In the genomic region with DNA sequence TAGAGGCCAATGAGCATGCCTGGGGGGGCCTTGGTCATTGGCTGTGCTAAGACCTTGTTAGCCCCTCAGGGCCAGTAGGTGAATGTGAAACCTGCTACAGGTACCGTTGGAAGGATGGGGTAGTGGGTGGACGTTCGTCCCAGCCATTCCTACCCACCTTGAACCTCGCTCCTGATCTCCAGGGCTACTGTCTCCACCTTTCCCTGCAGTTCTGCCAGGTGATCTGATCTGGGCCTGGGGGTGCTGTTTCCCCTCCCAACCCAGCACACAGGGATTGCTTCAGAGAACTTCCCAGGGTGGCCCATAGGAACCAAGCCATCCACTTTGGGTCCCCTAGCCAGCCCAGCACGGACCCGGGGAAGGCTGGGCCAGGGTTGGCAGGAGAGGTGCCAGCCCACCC, we compare ENCODE assay signal across 14 mouse cellular contexts. TPM values are rescaled to one million over a fixed set of nuclear protein-coding genes. Genes with fewer than 3 reads are reported as not detected.
A peak's percentile ranks its signal among the peaks of the same experiment; 100 is the strongest.
DNase-seq lines count a peak whose midpoint lies in the region; ATAC-seq and TF ChIP-seq lines count a peak whose summit lies in the region.
"Had no signal": no experiment of that assay in that cellular context is flagged by ENCODE, and none has a peak within 500 bp of the region (broad histone marks: within the 10 kb centered on the region; RNA-seq: fewer than 3 reads in every experiment).

No protein-coding gene starts in this region.

- no peaks in the 10 kb centered on the region for H3K27me3 ChIP-seq in heart, embryonic 11.5 days (ENCODE audit: control insufficient read depth, insufficient read depth, low read length)
- no peaks in the 10 kb centered on the region for H3K27me3 ChIP-seq in midbrain, embryonic 12.5 days
- no peaks in the 10 kb centered on the region for H3K27me3 ChIP-seq in midbrain, embryonic 13.5 days
- H3K27me3 ChIP-seq in myocyte (ENCODE audit: control insufficient read depth, insufficient read depth, insufficient read length) = no peaks in the 10 kb centered on the region
- H3K27me3 ChIP-seq: embryonic facial prominence, embryonic 12.5 days; forebrain, embryonic 15.5 days; intestine, embryonic 15.5 days had no signal

- H3K79me2 ChIP-seq in myocyte (ENCODE audit: control insufficient read depth, insufficient read depth) = no peaks in the 10 kb centered on the region

- H3K4me2 ChIP-seq in heart, embryonic 11.5 days = no peak overlapping the region
- no peak overlapping the region for H3K4me2 ChIP-seq in midbrain, embryonic 12.5 days (replicated peaks)
- H3K4me2 ChIP-seq in midbrain, embryonic 13.5 days (replicated peaks) = no peak overlapping the region
- no peak overlapping the region for H3K4me2 ChIP-seq in myocyte (ENCODE audit: low read depth)
- H3K4me2 ChIP-seq: embryonic facial prominence, embryonic 12.5 days; forebrain, embryonic 15.5 days; hindbrain, embryonic 14.5 days; intestine, embryonic 15.5 days had no signal

- no peak overlapping the region for H3K27ac ChIP-seq in heart, embryonic 11.5 days (ENCODE audit: low read depth, low read length)
- no peak overlapping the region for H3K27ac ChIP-seq in midbrain, embryonic 12.5 days (replicated peaks)
- H3K27ac ChIP-seq in midbrain, embryonic 13.5 days = no peak overlapping the region
- H3K27ac ChIP-seq: embryonic facial prominence, embryonic 12.5 days; hindbrain, embryonic 14.5 days; intestine, embryonic 15.5 days had no signal

- H3K4me1 ChIP-seq in heart, embryonic 11.5 days (ENCODE audit: control insufficient read depth, insufficient read depth, low read length) = peaks cover 10% of the 10 kb centered on the region
- H3K4me1 ChIP-seq in midbrain, embryonic 12.5 days = peaks cover 17% of the 10 kb centered on the region
- peaks cover 27% of the 10 kb centered on the region for H3K4me1 ChIP-seq in midbrain, embryonic 13.5 days (replicated peaks)

- TF ChIP-seq POLR2A in myocyte (IDR thresholded peaks at IDR 0.05; ENCODE audit: insufficient read length, low read depth) = no peak

- no peak overlapping the region for H3K9ac ChIP-seq in heart, embryonic 11.5 days (ENCODE audit: low read depth, low read length)
- H3K9ac ChIP-seq in midbrain, embryonic 12.5 days (replicated peaks) = peak overlapping the region; percentile 31; the same call in 1 of the 2 replicates
- H3K9ac ChIP-seq in midbrain, embryonic 13.5 days (replicated peaks) = no peak overlapping the region
- H3K9ac ChIP-seq: embryonic facial prominence, embryonic 12.5 days; forebrain, embryonic 15.5 days; hindbrain, embryonic 14.5 days; intestine, embryonic 15.5 days had no signal

- DNase-seq in cerebellum, adult 8-10 months = peak; percentile 36
- no peak for DNase-seq in cerebellum, adult 11 months
- DNase-seq in heart, postnatal 4 days = peak; percentile 15
- DNase-seq: adrenal gland, adult 8-10 months; gastrocnemius, postnatal 14 days had no signal

- H3ac ChIP-seq in myocyte (ENCODE audit: control insufficient read depth, insufficient read length) = no peak overlapping the region

- H3K4me3 ChIP-seq in heart, embryonic 11.5 days (ENCODE audit: low read depth, low read length) = no peak overlapping the region
- no peak overlapping the region for H3K4me3 ChIP-seq in midbrain, embryonic 12.5 days
- no peak overlapping the region for H3K4me3 ChIP-seq in midbrain, embryonic 13.5 days (replicated peaks)
- H3K4me3 ChIP-seq in myocyte = no peak overlapping the region
- H3K4me3 ChIP-seq: embryonic facial prominence, embryonic 12.5 days; forebrain, embryonic 15.5 days; intestine, embryonic 15.5 days had no signal

- ATAC-seq in heart, embryonic 11.5 days (replicated peaks; ENCODE audit: insufficient number of reproducible peaks, low FRiP score, low TSS enrichment) = no peak
- no peak for ATAC-seq in midbrain, embryonic 12.5 days (ENCODE audit: low FRiP score, low read depth)
- no peak for ATAC-seq in midbrain, embryonic 13.5 days
- ATAC-seq: forebrain, embryonic 15.5 days; intestine, embryonic 15.5 days had no signal

- WGBS in heart, embryonic 11.5 days (ENCODE audit: insufficient replicate concordance) = 72% methylated on average over 6 of the region's 6 CpGs
- 87% methylated on average over 6 of the region's 6 CpGs for WGBS in midbrain, embryonic 12.5 days
- WGBS in midbrain, embryonic 13.5 days = 88% methylated on average over 6 of the region's 6 CpGs

- H3K36me3 ChIP-seq in heart, embryonic 11.5 days (ENCODE audit: control insufficient read depth, insufficient read depth, low read length) = peaks cover 25% of the 10 kb centered on the region
- H3K36me3 ChIP-seq in midbrain, embryonic 12.5 days = peaks cover 66% of the 10 kb centered on the region
- peaks cover 64% of the 10 kb centered on the region for H3K36me3 ChIP-seq in midbrain, embryonic 13.5 days
- H3K36me3 ChIP-seq in myocyte (ENCODE audit: control insufficient read depth, insufficient read depth) = peaks cover 18% of the 10 kb centered on the region

- H3K9me3 ChIP-seq in heart, embryonic 11.5 days (replicated peaks; ENCODE audit: control insufficient read depth, low read length) = no peaks in the 10 kb centered on the region
- no peaks in the 10 kb centered on the region for H3K9me3 ChIP-seq in midbrain, embryonic 12.5 days
- no peaks in the 10 kb centered on the region for H3K9me3 ChIP-seq in midbrain, embryonic 13.5 days
- H3K9me3 ChIP-seq: embryonic facial prominence, embryonic 12.5 days; forebrain, embryonic 15.5 days; G1E; intestine, embryonic 15.5 days had no signal

TF ChIP-seq in myocyte, 11 proteins besides CTCF, POLR2A, EP300 and RAD21:
- TF ChIP-seq TCF12 (IDR thresholded peaks at IDR 0.05; ENCODE audit: insufficient read depth, poor library complexity, severe bottlenecking) (no peak), POLR2AphosphoS2 (IDR thresholded peaks at IDR 0.05; ENCODE audit: insufficient read length, low read depth) (peak; percentile 34), TCF3 (IDR thresholded peaks at IDR 0.05; ENCODE audit: insufficient read length, low read depth) (no peak), CEBPB (IDR thresholded peaks at IDR 0.05; ENCODE audit: insufficient read depth, poor library complexity, severe bottlenecking) (no peak)
TF ChIP-seq in myocyte: peak in this region for 1.

RNA-seq across cellular contexts. Expression of a gene that starts 4.6 kb away (rescaled TPM):
- under 1 TPM; 0.36 to 0.43 TPM for total RNA-seq in heart, postnatal 4 days (2021)
- polyA plus RNA-seq in heart, embryonic 11.5 days (2014; fragmentation: Nextera tagmentation; extraction: Ambion mirVana) = 0.47 and 0.68 TPM in 2 replicates
- polyA plus RNA-seq in midbrain, embryonic 12.5 days (2016; fragmentation: Nextera tagmentation; extraction: Ambion mirVana) = 4.2 and 4.7 TPM in 2 replicates
- 8.6 and 10.1 TPM in 2 replicates for polyA plus RNA-seq in midbrain, embryonic 13.5 days (2015; fragmentation: Nextera tagmentation; extraction: Ambion mirVana)
- polyA plus RNA-seq in myocyte (2012; fragmentation: generic; extraction: Trizol) = 1.2 TPM

RNA-seq across cellular contexts. Expression of a gene that starts 21.7 kb away (rescaled TPM):
- 10 to 100 TPM; 82.7 to 89.7 TPM for total RNA-seq in heart, postnatal 4 days (2021)
- 84.2 and 88.2 TPM in 2 replicates for polyA plus RNA-seq in heart, embryonic 11.5 days (2014; fragmentation: Nextera tagmentation; extraction: Ambion mirVana)
- polyA plus RNA-seq in midbrain, embryonic 12.5 days (2016; fragmentation: Nextera tagmentation; extraction: Ambion mirVana) = 87.1 and 97.3 TPM in 2 replicates
- polyA plus RNA-seq in midbrain, embryonic 13.5 days (2015; fragmentation: Nextera tagmentation; extraction: Ambion mirVana) = 82.1 and 84.8 TPM in 2 replicates
- polyA plus RNA-seq in myocyte (2012; fragmentation: generic; extraction: Trizol) = 60.9 TPM

RNA-seq across cellular contexts. Expression of a gene that starts 34.6 kb away (rescaled TPM):
- 10 to 100 TPM; 60.3 to 64.9 TPM for total RNA-seq in heart, postnatal 4 days (2021)
- 128 TPM in 2 replicates for polyA plus RNA-seq in heart, embryonic 11.5 days (2014; fragmentation: Nextera tagmentation; extraction: Ambion mirVana)
- polyA plus RNA-seq in midbrain, embryonic 12.5 days (2016; fragmentation: Nextera tagmentation; extraction: Ambion mirVana) = 140 TPM in 2 replicates
- 155 and 159 TPM in 2 replicates for polyA plus RNA-seq in midbrain, embryonic 13.5 days (2015; fragmentation: Nextera tagmentation; extraction: Ambion mirVana)
- polyA plus RNA-seq in myocyte (2012; fragmentation: generic; extraction: Trizol) = 105 TPM

RNA-seq across cellular contexts. Expression of a gene that starts 35.3 kb away (rescaled TPM):
- total RNA-seq in heart, postnatal 4 days (2021) = 10 to 100 TPM; 11.5 to 12.5 TPM
- 0.89 and 1.1 TPM in 2 replicates for polyA plus RNA-seq in heart, embryonic 11.5 days (2014; fragmentation: Nextera tagmentation; extraction: Ambion mirVana)
- polyA plus RNA-seq in midbrain, embryonic 12.5 days (2016; fragmentation: Nextera tagmentation; extraction: Ambion mirVana) = 13.9 and 14.6 TPM in 2 replicates
- polyA plus RNA-seq in midbrain, embryonic 13.5 days (2015; fragmentation: Nextera tagmentation; extraction: Ambion mirVana) = 18.7 and 20.9 TPM in 2 replicates
- polyA plus RNA-seq in myocyte (2012; fragmentation: generic; extraction: Trizol) = 3.2 TPM

RNA-seq across cellular contexts. Expression of a gene that starts 45.0 kb away (rescaled TPM):
- total RNA-seq in heart, postnatal 4 days (2021) = 1 to 10 TPM; 3.5 to 4.7 TPM
- 1.1 and 1.4 TPM in 2 replicates for polyA plus RNA-seq in heart, embryonic 11.5 days (2014; fragmentation: Nextera tagmentation; extraction: Ambion mirVana)
- polyA plus RNA-seq in midbrain, embryonic 12.5 days (2016; fragmentation: Nextera tagmentation; extraction: Ambion mirVana) = 5.7 and 7.0 TPM in 2 replicates
- 5.0 and 6.4 TPM in 2 replicates for polyA plus RNA-seq in midbrain, embryonic 13.5 days (2015; fragmentation: Nextera tagmentation; extraction: Ambion mirVana)
- 8.3 TPM for polyA plus RNA-seq in myocyte (2012; fragmentation: generic; extraction: Trizol)
- polyA plus RNA-seq: G1E had no signal
